Mouse (Mus musculus): ENCODE data around the gene Fbxw4. TPM values are rescaled to one million over a fixed set of nuclear protein-coding genes. Genes with fewer than 3 reads are reported as not detected.
A peak's percentile ranks its signal among the peaks of the same experiment; 100 is the strongest.
"Not testable (repeated sequence)": the region's sequence is repeated elsewhere in the genome, so short reads cannot be mapped to it uniquely, and the experiment has no call there.

The Fbxw4 gene
- total RNA-seq, 2 experiments from 2014 or later: 41.2 to 41.7 TPM

DNA sequence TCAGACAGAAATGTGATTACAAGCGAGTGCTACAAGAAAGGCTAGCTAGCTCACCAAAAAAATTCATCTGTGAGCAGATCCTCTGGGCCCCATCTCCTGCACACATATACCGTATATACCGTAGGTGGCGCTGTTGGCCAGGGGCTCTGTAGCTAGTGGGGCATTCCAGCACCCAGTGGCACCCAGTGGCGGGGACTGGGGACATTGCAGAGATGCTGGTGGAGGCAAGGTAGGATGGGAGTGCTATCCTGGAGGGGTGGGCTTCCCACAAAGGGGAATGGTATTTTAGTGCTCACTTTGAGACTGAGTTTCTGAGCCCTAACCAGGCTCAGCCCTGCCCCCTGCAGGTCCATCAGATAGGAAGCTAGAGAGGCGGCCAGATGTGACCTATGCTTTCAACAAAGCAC, 86.2 kb downstream of the Fbxw4 start:
- peak; percentile 87 for TF ChIP-seq CTCF (IDR thresholded peaks at IDR 0.05)
- no peak overlapping the region for H3K27ac ChIP-seq
- intact Hi-C loops (cut with DNase I): loop anchor here (2.0 to 10.0 kb wide), 2 partner anchors 173 to 441 kb away; no protein-coding TSS in a partner anchor
- peak; percentile 68 to 73 for DNase-seq (ENCODE audit: extremely low spot score in 1 of 2, low spot score in 2 of 2)
- no peak overlapping the region for H3K4me3 ChIP-seq

DNA sequence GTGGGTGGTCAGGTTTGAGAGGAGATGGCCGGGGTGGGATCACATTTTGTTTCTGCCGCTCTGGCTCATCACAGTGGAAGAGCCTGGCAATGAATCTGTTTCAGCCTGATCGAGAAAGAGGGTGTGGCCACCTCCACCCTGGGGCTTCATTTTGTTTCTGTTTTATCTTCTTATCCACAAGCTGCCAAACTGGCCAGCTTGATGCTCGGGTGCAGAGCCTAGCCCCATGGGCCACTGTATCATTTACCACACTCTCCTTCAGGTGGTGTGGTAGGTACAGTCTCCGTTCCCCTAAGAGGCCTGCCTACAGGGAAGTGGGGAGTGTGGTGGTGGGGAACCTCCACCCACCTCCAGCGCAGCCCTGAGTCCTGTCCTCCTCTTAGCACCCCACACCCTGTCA, 87.1 kb downstream of the Fbxw4 start:
- H3K27ac ChIP-seq: no peak overlapping the region
- intact Hi-C loops (cut with DNase I): loop anchor here (10.0 kb wide), 1 partner anchor 442 kb away; no protein-coding TSS in a partner anchor
- TF ChIP-seq CTCF (IDR thresholded peaks at IDR 0.05): no peak
- H3K4me3 ChIP-seq: no peak overlapping the region
- no peak for DNase-seq (ENCODE audit: extremely low spot score in 1 of 2, low spot score in 2 of 2)

DNA sequence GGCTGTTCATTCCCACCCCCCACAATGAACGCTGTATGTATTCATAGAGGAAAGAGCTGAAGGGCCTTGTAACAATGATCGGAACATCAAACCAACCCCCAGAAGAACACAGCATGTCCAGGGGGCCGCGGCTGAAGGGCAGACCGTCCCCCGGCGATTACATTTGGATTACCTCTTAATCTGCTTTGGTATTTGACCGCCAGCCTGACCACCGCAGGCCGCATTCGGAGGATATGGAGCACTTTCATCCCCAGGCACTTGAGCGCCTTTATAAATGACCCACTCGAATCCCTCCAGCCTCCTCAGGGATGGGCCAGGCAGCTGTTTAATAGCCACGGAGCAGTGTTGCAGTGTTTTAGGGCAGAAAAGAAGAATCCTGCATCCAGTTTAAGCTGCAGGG, 92.7 kb downstream of the Fbxw4 start:
- DNase-seq (ENCODE audit: extremely low spot score in 1 of 2, low spot score in 2 of 2): no peak
- intact Hi-C loops (cut with DNase I): no loop called here
- Histone ChIP-seq H3K27ac (no peak overlapping the region), H3K4me3 (no peak overlapping the region)
- TF ChIP-seq CTCF (IDR thresholded peaks at IDR 0.05): no peak

DNA sequence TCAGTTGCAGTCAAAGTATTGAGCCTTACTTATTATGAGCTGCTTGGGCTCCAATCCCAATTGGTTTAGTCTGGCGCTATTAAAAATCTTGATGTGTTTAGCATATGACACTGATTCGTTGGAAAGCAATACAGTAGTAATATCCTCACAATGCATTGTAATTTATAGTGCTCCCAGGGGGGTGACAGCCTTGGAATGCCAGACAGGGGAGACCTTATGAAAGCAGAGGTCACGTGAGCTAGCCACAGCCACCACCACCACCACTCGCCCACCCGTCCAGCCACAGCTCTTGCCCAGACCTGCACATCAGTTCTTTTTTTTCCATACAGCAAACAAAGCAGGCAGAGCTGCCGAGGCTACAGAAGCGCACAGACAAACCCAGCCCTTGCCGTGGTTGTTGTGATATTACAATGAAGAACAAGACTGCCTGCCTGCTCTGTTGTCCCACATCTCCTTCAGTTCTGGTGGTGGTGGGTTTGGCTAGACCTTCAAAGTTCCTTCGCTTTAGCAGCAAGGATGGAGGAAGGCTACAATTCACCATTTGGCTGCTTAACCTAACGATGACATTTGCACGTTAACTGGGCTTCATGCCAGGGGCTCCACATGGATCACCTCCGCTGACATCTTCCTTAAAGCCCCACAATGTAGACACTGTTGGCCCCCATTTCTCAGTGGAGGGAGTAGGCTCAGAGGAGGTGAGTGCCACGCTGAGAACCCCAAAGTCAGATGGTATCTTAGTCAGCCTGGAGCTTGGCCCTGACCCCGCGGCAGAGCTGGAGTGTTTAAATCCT, 94.0 kb downstream of the Fbxw4 start:
- no peak for TF ChIP-seq CTCF (IDR thresholded peaks at IDR 0.05)
- intact Hi-C loops (cut with DNase I): no loop called here

DNA sequence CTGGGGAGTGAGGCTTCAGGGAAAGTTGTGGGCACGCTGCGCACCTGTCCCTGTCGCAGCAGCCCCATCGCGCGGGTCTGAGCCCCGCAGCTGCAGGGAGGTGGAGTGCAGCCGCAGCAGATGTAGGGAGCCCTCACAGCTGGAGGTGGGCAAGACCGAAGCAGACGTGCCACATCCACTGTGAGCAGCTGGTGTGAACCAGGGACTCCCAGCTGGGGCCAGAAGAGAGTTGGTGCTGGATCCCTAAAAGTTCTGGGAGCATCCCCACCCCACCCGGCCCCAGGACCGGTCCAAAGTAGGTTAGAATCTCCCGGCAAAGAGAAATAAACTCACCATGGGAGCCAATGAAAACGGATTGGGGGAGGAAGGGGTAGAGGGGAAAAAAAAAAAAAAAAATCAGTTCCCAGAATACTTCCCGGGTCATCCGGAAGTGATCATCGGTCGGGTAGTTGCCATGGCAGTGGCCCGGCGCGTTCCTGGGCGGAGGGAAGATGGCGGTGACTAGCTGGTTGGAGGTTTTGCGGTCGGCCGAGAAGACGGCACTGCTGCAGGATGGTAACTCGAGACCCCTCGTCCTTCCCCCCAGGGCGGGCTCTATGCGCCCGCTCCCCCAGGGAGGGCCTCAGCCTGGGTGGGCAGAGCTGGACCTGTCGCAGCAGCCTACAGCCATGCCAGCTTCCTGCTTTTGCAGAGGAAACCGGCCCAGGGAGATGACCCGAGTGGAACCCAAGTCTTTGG, 99.8 kb downstream of the Fbxw4 start, which contains the start of the genes Poll and Gm17018:
TSS of gene Poll (minus strand) at position 379 of the 738 bp plus-strand sequence.
TSS of gene Gm17018 (plus strand) at position 463 of the 738 bp plus-strand sequence.
- no peak for TF ChIP-seq CTCF (IDR thresholded peaks at IDR 0.05)
- intact Hi-C loops (cut with DNase I): no loop called here
- Histone ChIP-seq H3K4me3 (peak within 1 kb of the TSS; percentile 92), H3K27ac (peak within 1 kb of the TSS; percentile 86)
- peak; percentile 81 to 87 for DNase-seq (ENCODE audit: extremely low spot score in 1 of 2, low spot score in 2 of 2)

More for the DNA sequence above, 94.0 kb downstream of the Fbxw4 start:
- Histone ChIP-seq H3K27ac (no peak overlapping the region), H3K4me3 (no peak overlapping the region)
- no peak for DNase-seq (ENCODE audit: extremely low spot score in 1 of 2, low spot score in 2 of 2)

DNA sequence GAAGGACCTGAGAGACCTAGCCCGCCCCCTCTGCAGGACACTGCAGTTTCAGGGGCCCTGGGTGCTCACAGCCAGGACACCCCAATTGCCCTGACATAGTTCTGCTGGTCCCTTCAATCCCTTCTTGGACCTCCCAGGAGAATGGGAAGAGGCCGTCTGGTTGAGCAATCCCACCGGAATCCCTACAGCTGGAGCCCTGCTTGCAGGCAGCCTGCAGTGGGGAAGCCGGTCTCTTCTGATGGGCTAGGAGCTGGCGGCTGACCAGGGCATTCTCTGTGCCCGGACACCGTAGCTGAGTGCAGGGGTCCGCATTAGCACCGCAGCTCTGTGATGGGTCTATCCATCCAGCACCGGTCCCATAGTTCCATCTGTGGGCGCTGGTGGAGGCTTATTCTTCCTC, 106.0 kb downstream of the Fbxw4 start:
- H3K4me3 ChIP-seq: no peak overlapping the region
- H3K27ac ChIP-seq: no peak overlapping the region
- no peak for DNase-seq (ENCODE audit: extremely low spot score in 1 of 2, low spot score in 2 of 2)
- intact Hi-C loops (cut with DNase I): no loop called here
- TF ChIP-seq CTCF (IDR thresholded peaks at IDR 0.05): no peak

DNA sequence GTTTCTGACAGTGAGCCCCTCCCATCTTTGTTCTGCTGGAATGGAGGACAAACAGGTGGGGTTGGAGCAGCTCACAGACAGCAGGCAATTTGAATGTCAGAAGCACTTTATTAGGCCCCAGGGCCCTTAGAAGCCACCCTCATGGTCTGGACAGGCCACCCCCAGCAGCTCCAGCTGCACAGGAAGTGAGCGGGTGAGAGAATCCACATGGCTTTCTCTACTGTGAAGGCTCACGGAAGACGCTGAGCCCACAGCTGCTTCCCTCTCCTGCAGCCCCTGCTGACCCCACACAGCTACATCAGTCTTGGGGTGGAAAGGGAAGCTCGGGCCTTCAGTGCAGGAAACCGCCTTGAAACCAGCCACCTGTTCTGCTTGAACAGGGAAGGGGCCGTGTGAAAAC, 107.9 kb downstream of the Fbxw4 start:
- DNase-seq (ENCODE audit: extremely low spot score in 1 of 2, low spot score in 2 of 2): no peak
- no peak for TF ChIP-seq CTCF (IDR thresholded peaks at IDR 0.05)
- intact Hi-C loops (cut with DNase I): no loop called here
- Histone ChIP-seq H3K4me3 (no peak overlapping the region), H3K27ac (no peak overlapping the region)

DNA sequence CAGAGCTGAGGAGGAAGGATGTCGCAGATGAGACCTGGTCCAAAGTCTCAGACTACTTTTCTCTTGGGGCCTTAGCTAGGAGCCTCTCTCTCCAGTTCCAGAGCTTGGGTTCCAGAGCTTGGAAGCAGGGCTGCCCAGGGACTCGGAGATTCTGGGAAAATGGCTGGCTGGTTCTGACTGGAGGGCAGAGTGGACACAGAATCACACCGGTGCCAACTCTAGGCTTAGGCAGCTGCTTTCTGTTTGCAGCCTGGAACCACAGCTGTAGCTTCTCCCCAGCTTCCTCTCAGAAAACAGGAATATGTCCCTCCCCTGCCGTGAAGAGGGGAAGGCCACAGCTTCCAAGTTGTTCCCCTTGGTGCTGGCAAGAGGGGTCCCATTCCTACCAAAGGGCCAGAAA, 110.2 kb downstream of the Fbxw4 start:
- no peak for DNase-seq (ENCODE audit: extremely low spot score in 1 of 2, low spot score in 2 of 2)
- H3K4me3 ChIP-seq: no peak overlapping the region
- H3K27ac ChIP-seq: no peak overlapping the region
- TF ChIP-seq CTCF (IDR thresholded peaks at IDR 0.05): no peak
- intact Hi-C loops (cut with DNase I): loop anchor here (10.0 kb wide), 1 partner anchor 475 kb away; the partner anchor contains the start of gene Kazald1

DNA sequence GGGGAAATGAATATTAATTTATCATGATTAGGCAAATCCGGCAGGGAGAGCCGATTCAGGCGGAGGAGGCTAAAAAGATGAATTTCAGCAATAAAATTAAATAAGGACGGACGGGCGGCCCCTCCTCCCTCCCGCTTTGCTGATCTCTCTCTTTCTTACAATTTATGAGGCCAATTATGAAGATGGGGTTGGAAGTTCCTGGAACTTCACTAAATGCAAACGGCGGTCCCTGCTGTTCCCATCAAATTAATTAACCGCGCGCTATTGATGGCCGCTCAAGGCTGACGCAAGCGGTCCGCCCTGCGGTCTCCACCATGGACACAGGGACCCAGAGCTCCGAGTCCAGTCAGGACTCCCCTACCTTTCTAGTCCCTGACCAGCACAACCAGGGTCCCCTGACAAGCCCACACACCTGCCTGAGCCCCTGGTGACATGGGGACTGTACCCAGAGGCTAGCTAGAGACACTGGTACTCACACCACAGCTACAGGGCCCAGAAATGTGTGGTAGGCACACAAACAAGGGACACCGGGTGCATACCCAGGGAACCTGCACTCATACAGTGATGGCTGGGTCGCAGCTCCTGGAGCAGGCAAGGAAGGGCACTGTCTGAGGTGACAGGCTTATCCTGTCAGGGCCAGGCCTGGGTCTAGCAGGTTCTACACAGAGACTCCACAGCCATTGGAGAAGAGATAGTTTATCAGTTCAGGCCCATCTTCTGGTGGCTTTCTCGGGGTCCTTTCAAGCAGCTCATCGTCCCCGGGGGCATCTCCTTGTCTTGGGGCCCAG, 110.8 kb downstream of the Fbxw4 start:
- Histone ChIP-seq H3K27ac (no peak overlapping the region), H3K4me3 (no peak overlapping the region)
- TF ChIP-seq CTCF (IDR thresholded peaks at IDR 0.05): no peak
- intact Hi-C loops (cut with DNase I): loop anchor here (10.0 kb wide), 1 partner anchor 475 kb away; the partner anchor contains the start of gene Kazald1
- no peak for DNase-seq (ENCODE audit: extremely low spot score in 1 of 2, low spot score in 2 of 2)

DNA sequence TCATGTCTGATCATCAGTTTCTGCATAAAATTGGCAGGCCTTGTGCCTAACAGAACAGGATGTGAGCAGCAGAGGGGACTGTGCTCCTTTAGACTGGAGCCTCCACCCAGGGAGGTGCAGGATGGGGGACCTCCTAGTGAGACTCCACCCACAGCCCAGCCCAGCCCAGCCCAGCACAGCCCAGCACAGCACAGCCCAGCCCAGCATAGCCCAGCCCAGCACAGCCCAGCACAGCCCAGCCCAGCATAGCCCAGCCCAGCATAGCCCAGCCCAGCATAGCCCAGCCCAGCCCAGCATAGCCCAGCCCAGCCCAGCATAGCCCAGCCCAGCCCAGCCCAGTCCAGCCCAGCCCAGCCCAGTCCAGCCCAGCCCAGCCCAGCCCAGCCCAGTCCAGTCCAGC, 111.9 kb downstream of the Fbxw4 start:
- intact Hi-C loops (cut with DNase I): loop anchor here (10.0 kb wide), 1 partner anchor 473 kb away; the partner anchor contains the start of gene Kazald1
- not testable (repeated sequence) for DNase-seq (ENCODE audit: extremely low spot score in 1 of 2, low spot score in 2 of 2); H3K4me3 ChIP-seq; H3K27ac ChIP-seq

DNA sequence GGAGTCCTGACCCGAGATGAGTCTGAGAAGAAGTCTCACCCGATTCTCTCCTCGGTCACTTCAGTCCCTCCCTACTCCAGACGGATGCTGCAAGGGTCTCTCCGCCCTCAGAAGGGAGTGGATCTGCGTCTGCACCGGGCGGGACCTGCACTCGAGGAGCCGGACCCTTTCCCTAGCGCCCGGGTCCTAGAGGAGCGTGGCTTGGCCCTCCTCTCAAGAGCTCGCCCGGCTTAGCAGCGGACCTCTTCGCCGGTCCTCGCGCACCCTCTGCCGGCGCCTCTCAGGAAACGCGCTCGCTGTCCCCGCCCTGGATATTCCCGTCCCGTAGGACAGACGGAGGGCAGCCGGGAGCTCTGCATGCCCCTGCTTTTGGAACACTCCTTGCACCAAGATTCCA, 115.2 kb downstream of the Fbxw4 start:
- Histone ChIP-seq H3K27ac (no peak overlapping the region), H3K4me3 (peak overlapping the region; percentile 34)
- TF ChIP-seq CTCF (IDR thresholded peaks at IDR 0.05): peak; percentile 95
- DNase-seq (ENCODE audit: extremely low spot score in 1 of 2, low spot score in 2 of 2): peak; percentile 79 to 87
- intact Hi-C loops (cut with DNase I): loop anchor here (1.0 to 10.0 kb wide), 6 partner anchors 108 to 470 kb away; partner anchors contain the start of gene Kazald1
